Mouse (Mus musculus): ENCODE data around the gene Xrcc5.

Xrcc5 gene

GRCm38 (mm10) chr1:72436967-72437366, 129.7 kb downstream of the Xrcc5 start:
- no peak for DNase-seq (ENCODE audit: extremely low spot score, low spot score)

GRCm38 (mm10) chr1:72439146-72439545, 131.9 kb downstream of the Xrcc5 start:
- no peak for DNase-seq (ENCODE audit: extremely low spot score, low spot score)

- DNase-seq (ENCODE audit: extremely low spot score, low spot score) = no peak
Observed at GRCm38 (mm10) chr1:72442747-72443146, 135.5 kb downstream of the Xrcc5 start.

All from neural tube, embryonic 10.5 days (tissue).